Mouse (Mus musculus) embryo, embryonic 10 days (tissue): Measurements from ENCODE around the gene Dpagt1.
A peak's percentile ranks its signal among the peaks of the same experiment; 100 is the strongest.
"Not testable (repeated sequence)": the region's sequence is repeated elsewhere in the genome, so short reads cannot be mapped to it uniquely, and the experiment has no call there.

Source experiments
- DNase-seq: peaks from one replicate; pipeline ENCODE4 v3.0.0-alpha.2; 2015; ENCODE audit warnings: low spot score

The Dpagt1 gene

GRCm38 (mm10) chr9:44325768-44326370, at the start of gene Dpagt1:
Gene Dpagt1 (plus strand): TSS chr9:44326019.
- no peak for DNase-seq

- no peak for DNase-seq
Observed at GRCm38 (mm10) chr9:44283183-44283582, 42.6 kb upstream of the Dpagt1 start.

- DNase-seq = no peak
Observed at GRCm38 (mm10) chr9:44286256-44286850, 39.5 kb upstream of the Dpagt1 start.

GRCm38 (mm10) chr9:44287003-44287400, 38.8 kb upstream of the Dpagt1 start:
- no peak for DNase-seq

GRCm38 (mm10) chr9:44287401-44288075, 38.3 kb upstream of the Dpagt1 start:
- peak; percentile 62 for DNase-seq

- peak; percentile 51 for DNase-seq
Observed at GRCm38 (mm10) chr9:44288076-44288958, 37.5 kb upstream of the Dpagt1 start, which contains the start of gene Abcg4. Gene Abcg4 (minus strand): TSS chr9:44288615.

- peak; percentile 47 for DNase-seq
Observed at GRCm38 (mm10) chr9:44288959-44289291, 36.9 kb upstream of the Dpagt1 start.

- DNase-seq = peak; percentile 71
Observed at GRCm38 (mm10) chr9:44292490-44292889, 33.3 kb upstream of the Dpagt1 start.

- not testable (repeated sequence) for DNase-seq
Observed at GRCm38 (mm10) chr9:44300001-44300400, 25.8 kb upstream of the Dpagt1 start.

- peak; percentile 100 for DNase-seq
Observed at GRCm38 (mm10) chr9:44305466-44306079, 20.2 kb upstream of the Dpagt1 start, which contains the start of gene Hinfp. Gene Hinfp (minus strand): TSS chr9:44305671.

- DNase-seq = no peak
Observed at GRCm38 (mm10) chr9:44306532-44306931, 19.3 kb upstream of the Dpagt1 start.

GRCm38 (mm10) chr9:44307248-44307647, 18.6 kb upstream of the Dpagt1 start:
- DNase-seq = no peak

GRCm38 (mm10) chr9:44309756-44310155, 16.1 kb upstream of the Dpagt1 start:
- DNase-seq = no peak

- DNase-seq = no peak
Observed at GRCm38 (mm10) chr9:44310750-44311135, 15.1 kb upstream of the Dpagt1 start.

GRCm38 (mm10) chr9:44311136-44312134, 14.4 kb upstream of the Dpagt1 start:
- DNase-seq = peak; percentile 63

- DNase-seq = no peak
Observed at GRCm38 (mm10) chr9:44313476-44314256, 12.2 kb upstream of the Dpagt1 start.

GRCm38 (mm10) chr9:44314257-44314547, 11.6 kb upstream of the Dpagt1 start:
- no peak for DNase-seq

- DNase-seq = no peak
Observed at GRCm38 (mm10) chr9:44314910-44315309, 10.9 kb upstream of the Dpagt1 start.

GRCm38 (mm10) chr9:44317452-44317851, 8.4 kb upstream of the Dpagt1 start:
- no peak for DNase-seq
